Mouse (Mus musculus) heart, embryonic 15.5 days (tissue): Measurements from ENCODE around the gene Cgref1. TPM values are rescaled to one million over a fixed set of nuclear protein-coding genes. Genes with fewer than 3 reads are reported as not detected.
A peak's percentile ranks its signal among the peaks of the same experiment; 100 is the strongest.

Experiments used
- ATAC-seq: fragments of 200-750 bp; cut with Nextera tagmentation; replicated peaks from 2 replicates; pipeline ENCODE4 v1.8.0; 2017; ENCODE audit warnings: low read depth, moderate TSS enrichment; ENCODE audit not compliant: insufficient number of reproducible peaks, insufficient read depth, low FRiP score
- H3K27ac ChIP-seq: fragments of 300-500 bp; sonication (generic); 2 replicates; pipeline ENCODE4 v1.5.1; 2015; ENCODE audit warnings: mild to moderate bottlenecking, inconsistent platforms
- H3K27me3 ChIP-seq: fragments of 300-500 bp; sonication (generic); 2 replicates; pipeline ENCODE4 v1.6.1; 2015; ENCODE audit warnings: inconsistent platforms
- H3K36me3 ChIP-seq: fragments of 300-500 bp; sonication (generic); 2 replicates; pipeline ENCODE4 v1.6.1; 2015; ENCODE audit warnings: mild to moderate bottlenecking, inconsistent platforms
- H3K4me1 ChIP-seq: fragments of 300-500 bp; sonication (generic); replicated peaks from 2 replicates; pipeline ENCODE4 v1.6.1; 2015; ENCODE audit warnings: inconsistent platforms
- H3K4me2 ChIP-seq: fragments of 300-500 bp; sonication (generic); 2 replicates; pipeline ENCODE4 v1.6.1; 2015; ENCODE audit warnings: inconsistent platforms, mild to moderate bottlenecking, moderate library complexity
- H3K4me3 ChIP-seq: fragments of 300-500 bp; sonication (generic); 2 replicates; pipeline ENCODE4 v1.5.1; 2015; ENCODE audit warnings: mild to moderate bottlenecking, inconsistent platforms
- H3K9ac ChIP-seq: fragments of 300-500 bp; sonication (generic); 2 replicates; pipeline ENCODE4 v1.6.1; 2015; ENCODE audit warnings: mild to moderate bottlenecking, inconsistent platforms
- H3K9me3 ChIP-seq: fragments of 300-500 bp; sonication (generic); replicated peaks from 2 replicates; pipeline ENCODE4 v1.6.1; 2016; ENCODE audit warnings: inconsistent platforms
- WGBS: fragments of 180-500 bp; shearing (Covaris S2); methylation state at CpG from one replicate; pipeline ENCODE4 v1.1.7; 2015; ENCODE audit warnings: mixed read lengths; 5-methylcytosine and 5-hydroxymethylcytosine counted together
- polyA plus RNA-seq: library from polyadenylated mRNA; unstranded; fragments of >200 nt; fragmentation: Nextera tagmentation; extraction: Ambion mirVana; gene quantifications from 2 replicates; pipeline ENCODE4 v1.2.1, GENCODE M21; 2015

Cgref1 gene
- polyA plus RNA-seq, 1 experiment from 2014 or later = 2.4 TPM

- ATAC-seq = no peak
- Histone ChIP-seq H3K27me3 (0 out of 2 replicates have a peak, but pooled peaks cover 5% of the 10 kb centered on the region), H3K36me3 (peaks cover 16% of the 10 kb centered on the region), H3K4me3 (peak overlapping the region; percentile 85), H3K9me3 (no peaks in the 10 kb centered on the region), H3K27ac (peak overlapping the region; percentile 75; the same call in 1 of the 2 replicates), H3K9ac (no peak overlapping the region), H3K4me2 (peak overlapping the region; percentile 90), H3K4me1 (peaks cover 23% of the 10 kb centered on the region)
- WGBS = 84% methylated on average over 2 of the region's 2 CpGs
These were observed 15.4 kb upstream of the Cgref1 start for GRCm38 (mm10) chr5:30960814-30961213.

DNA sequence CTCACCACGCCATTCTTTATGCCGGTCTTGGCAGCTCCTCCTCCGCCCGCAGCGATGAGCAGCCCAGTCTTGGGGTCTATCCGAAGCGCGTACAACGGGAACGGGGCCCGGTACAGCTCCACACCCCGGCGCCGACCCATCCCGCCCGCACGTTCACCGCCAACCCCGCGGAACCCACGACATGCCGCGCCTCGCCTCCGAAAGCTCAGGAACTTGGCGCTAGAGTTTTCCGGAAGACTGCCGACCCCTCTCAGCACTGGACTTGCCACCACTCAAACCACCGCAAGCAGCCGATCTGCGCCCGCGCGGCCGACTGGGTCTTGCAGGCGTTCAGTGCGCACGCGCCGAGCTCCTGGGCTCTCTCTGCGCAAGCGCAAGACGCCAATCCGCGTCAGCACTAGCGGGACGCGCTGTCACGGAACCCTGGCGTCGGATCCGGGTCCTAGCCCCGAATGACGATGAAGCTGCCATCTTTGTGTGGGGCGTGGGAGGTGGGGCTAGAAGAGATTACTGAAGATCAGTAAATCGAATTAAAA is 14.6 kb upstream of the Cgref1 start, which contains the start of gene Preb:
Gene Preb, minus strand, starts transcription at position 396 of the 536 bp plus-strand sequence.
- ATAC-seq = peak; percentile 94
- no peaks in the 10 kb centered on the region for H3K27me3 ChIP-seq
- peaks cover 23% of the 10 kb centered on the region for H3K4me1 ChIP-seq
- peaks cover 23% of the 10 kb centered on the region for H3K36me3 ChIP-seq
- peak within 1 kb of the TSS; percentile 90 for H3K4me2 ChIP-seq
- H3K27ac ChIP-seq = peak within 1 kb of the TSS; percentile 92
- peak within 1 kb of the TSS; percentile 87 for H3K9ac ChIP-seq
- under 1% methylated on average over 56 of the region's 56 CpGs for WGBS
- no peaks in the 10 kb centered on the region for H3K9me3 ChIP-seq
- peak within 1 kb of the TSS; percentile 85 for H3K4me3 ChIP-seq

GRCm38 (mm10) chr5:30959198-30959854 is 13.9 kb upstream of the Cgref1 start:
- ATAC-seq = peak; percentile 15; the same call in 1 of the 2 replicates
- Histone ChIP-seq H3K4me3 (peak overlapping the region; percentile 85), H3K9ac (peak overlapping the region; percentile 87), H3K36me3 (peaks cover 30% of the 10 kb centered on the region), H3K27me3 (no peaks in the 10 kb centered on the region), H3K9me3 (no peaks in the 10 kb centered on the region), H3K27ac (peak overlapping the region; percentile 92), H3K4me1 (peaks cover 23% of the 10 kb centered on the region), H3K4me2 (peak overlapping the region; percentile 90)
- 30% methylated on average over 19 of the region's 19 CpGs for WGBS

GRCm38 (mm10) chr5:30957891-30958290 is 12.5 kb upstream of the Cgref1 start:
- peaks cover 39% of the 10 kb centered on the region for H3K36me3 ChIP-seq
- no peak for ATAC-seq
- H3K9me3 ChIP-seq = no peaks in the 10 kb centered on the region
- no peak overlapping the region for H3K27ac ChIP-seq
- H3K4me2 ChIP-seq = no peak overlapping the region
- H3K4me3 ChIP-seq = no peak overlapping the region
- WGBS = 94% methylated on average over 6 of the region's 6 CpGs
- peaks cover 23% of the 10 kb centered on the region for H3K4me1 ChIP-seq
- no peaks in the 10 kb centered on the region for H3K27me3 ChIP-seq
- H3K9ac ChIP-seq = no peak overlapping the region

DNA sequence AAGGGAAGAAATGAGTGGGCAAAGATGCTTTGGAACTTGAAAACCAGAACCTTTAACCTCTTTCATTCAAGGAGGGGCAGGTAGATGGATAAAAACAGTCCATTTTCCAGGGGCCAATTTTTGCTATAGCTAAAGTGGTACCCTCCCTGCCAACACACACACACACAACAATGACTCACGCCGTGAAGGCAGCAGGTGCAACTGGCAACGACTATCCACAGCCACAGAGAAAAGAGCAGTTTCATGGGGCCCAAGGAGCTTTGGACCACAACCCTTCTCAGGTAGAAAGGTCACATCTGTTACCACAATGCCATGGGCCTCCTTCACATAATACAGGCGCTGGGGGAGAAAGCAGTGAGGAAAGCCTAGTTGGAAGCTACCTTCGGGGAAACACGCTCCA is 10.4 kb upstream of the Cgref1 start:
- no peaks in the 10 kb centered on the region for H3K9me3 ChIP-seq
- WGBS = 93% methylated on average over 6 of the region's 6 CpGs
- H3K4me2 ChIP-seq = no peak overlapping the region
- peaks cover 39% of the 10 kb centered on the region for H3K36me3 ChIP-seq
- peaks cover 26% of the 10 kb centered on the region for H3K4me1 ChIP-seq
- H3K9ac ChIP-seq = no peak overlapping the region
- no peak overlapping the region for H3K4me3 ChIP-seq
- ATAC-seq = no peak
- H3K27me3 ChIP-seq = no peaks in the 10 kb centered on the region
- H3K27ac ChIP-seq = no peak overlapping the region

- no peaks in the 10 kb centered on the region for H3K27me3 ChIP-seq
- H3K36me3 ChIP-seq = peaks cover 39% of the 10 kb centered on the region
- no peaks in the 10 kb centered on the region for H3K9me3 ChIP-seq
- no peak overlapping the region for H3K9ac ChIP-seq
- no peak for ATAC-seq
- 94% methylated on average over 9 of the region's 9 CpGs for WGBS
- no peak overlapping the region for H3K4me3 ChIP-seq
- no peak overlapping the region for H3K4me2 ChIP-seq
- no peak overlapping the region for H3K27ac ChIP-seq
- H3K4me1 ChIP-seq = peaks cover 30% of the 10 kb centered on the region
These were observed 9.2 kb upstream of the Cgref1 start for GRCm38 (mm10) chr5:30954556-30954955.

- peaks cover 39% of the 10 kb centered on the region for H3K36me3 ChIP-seq
- WGBS = 94% methylated on average over 6 of the region's 6 CpGs
- no peak for ATAC-seq
These were observed 8.7 kb upstream of the Cgref1 start for GRCm38 (mm10) chr5:30954065-30954464.

GRCm38 (mm10) chr5:30952551-30952950 is 7.2 kb upstream of the Cgref1 start:
- no peak overlapping the region for H3K9ac ChIP-seq
- no peak overlapping the region for H3K4me2 ChIP-seq
- 82% methylated on average over 5 of the region's 5 CpGs for WGBS
- no peak for ATAC-seq
- H3K4me3 ChIP-seq = no peak overlapping the region
- H3K4me1 ChIP-seq = peaks cover 18% of the 10 kb centered on the region
- H3K9me3 ChIP-seq = no peaks in the 10 kb centered on the region
- H3K36me3 ChIP-seq = peaks cover 30% of the 10 kb centered on the region
- no peaks in the 10 kb centered on the region for H3K27me3 ChIP-seq
- H3K27ac ChIP-seq = no peak overlapping the region

More at GRCm38 (mm10) chr5:30954065-30954464, 8.7 kb upstream of the Cgref1 start:
- Histone ChIP-seq H3K9ac (no peak overlapping the region), H3K4me3 (no peak overlapping the region), H3K4me2 (no peak overlapping the region), H3K27ac (no peak overlapping the region), H3K4me1 (peaks cover 30% of the 10 kb centered on the region), H3K27me3 (no peaks in the 10 kb centered on the region), H3K9me3 (no peaks in the 10 kb centered on the region)

DNA sequence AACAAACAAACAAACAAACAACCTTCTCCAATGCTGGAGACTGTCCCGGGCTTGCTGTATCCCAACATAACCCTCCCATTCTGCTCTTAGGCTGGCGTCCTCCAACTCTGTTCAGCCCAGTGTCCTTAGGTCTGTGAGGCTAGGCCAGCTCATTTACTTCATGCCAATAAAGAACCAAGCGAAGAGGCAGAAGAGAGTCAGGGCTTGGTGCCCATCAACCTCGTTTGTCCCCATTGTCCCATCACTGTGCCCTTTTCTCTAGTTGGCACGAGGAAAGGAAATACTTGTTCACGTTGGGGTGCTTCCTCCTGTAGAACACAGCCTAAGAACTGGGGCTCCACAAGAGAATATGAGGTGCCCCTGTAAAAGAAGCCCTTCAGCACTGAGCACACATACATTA is 6.3 kb upstream of the Cgref1 start:
- Histone ChIP-seq H3K9ac (no peak overlapping the region), H3K27me3 (no peaks in the 10 kb centered on the region), H3K9me3 (no peaks in the 10 kb centered on the region), H3K27ac (no peak overlapping the region), H3K4me2 (no peak overlapping the region), H3K4me1 (peaks cover 18% of the 10 kb centered on the region), H3K4me3 (no peak overlapping the region), H3K36me3 (peaks cover 27% of the 10 kb centered on the region)
- no peak for ATAC-seq
- WGBS = 75% methylated on average over 6 of the region's 6 CpGs

DNA sequence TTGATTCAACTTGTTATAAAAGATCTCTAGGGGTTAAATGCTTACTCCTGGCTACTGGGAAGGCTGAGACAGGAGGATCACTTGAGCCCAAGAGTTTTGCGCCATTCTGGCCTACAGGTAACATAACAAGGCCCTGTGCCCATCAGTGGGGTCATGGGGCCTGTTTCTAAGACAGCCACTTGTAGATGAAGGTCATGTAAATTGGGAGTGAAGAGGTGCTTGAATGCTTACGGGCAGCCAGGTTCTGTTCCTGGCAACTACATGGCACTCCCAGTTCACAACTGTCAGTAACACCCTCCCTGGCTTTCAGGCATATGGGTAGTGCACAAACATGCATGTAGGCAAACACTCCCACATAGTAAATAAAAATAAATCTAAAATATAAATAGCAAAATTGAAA is 5.5 kb upstream of the Cgref1 start:
- Histone ChIP-seq H3K4me2 (0 out of 2 replicates have a peak overlapping the region, but pooled peaks have one; percentile 91), H3K27me3 (0 out of 2 replicates have a peak, but pooled peaks cover 4% of the 10 kb centered on the region), H3K36me3 (peaks cover 25% of the 10 kb centered on the region), H3K27ac (no peak overlapping the region), H3K4me3 (no peak overlapping the region; the same call in 1 of the 2 replicates), H3K4me1 (peaks cover 18% of the 10 kb centered on the region), H3K9ac (no peak overlapping the region), H3K9me3 (no peaks in the 10 kb centered on the region)
- ATAC-seq = no peak
- WGBS = 78% methylated on average over 2 of the region's 2 CpGs

DNA sequence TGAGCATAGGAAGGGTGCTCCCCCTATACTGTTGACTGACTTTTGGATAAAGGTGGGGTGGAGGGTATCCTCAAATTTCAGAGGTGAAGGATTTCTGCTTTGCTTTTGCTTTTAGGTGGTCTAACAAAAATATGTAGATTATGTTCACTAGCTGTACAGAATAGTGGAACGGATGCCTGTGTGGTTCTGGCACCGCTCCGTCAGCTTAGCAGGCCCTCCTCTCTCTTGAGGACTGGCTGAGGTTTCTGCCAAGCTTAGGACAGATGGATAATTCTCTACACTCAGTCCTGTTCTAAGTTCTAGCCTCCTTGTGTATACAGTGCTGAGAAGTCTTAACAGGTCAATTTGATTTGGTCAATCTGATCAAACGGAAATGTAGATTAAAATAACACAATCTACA is 5.1 kb upstream of the Cgref1 start:
- Histone ChIP-seq H3K4me2 (peak overlapping the region; percentile 91), H3K4me1 (peaks cover 20% of the 10 kb centered on the region), H3K9me3 (no peaks in the 10 kb centered on the region), H3K27me3 (0 out of 2 replicates have a peak, but pooled peaks cover 9% of the 10 kb centered on the region), H3K4me3 (peak overlapping the region; percentile 75), H3K9ac (peak overlapping the region; percentile 69), H3K27ac (peak overlapping the region; percentile 83; the same call in 1 of the 2 replicates), H3K36me3 (peaks cover 20% of the 10 kb centered on the region)
- ATAC-seq = no peak
- WGBS = 52% methylated on average over 4 of the region's 4 CpGs
